Mouse (Mus musculus): Measurements from ENCODE around the gene Mertk.
"Not testable (repeated sequence)": the region's sequence is repeated elsewhere in the genome, so short reads cannot be mapped to it uniquely, and the experiment has no call there.

The Mertk gene

DNA sequence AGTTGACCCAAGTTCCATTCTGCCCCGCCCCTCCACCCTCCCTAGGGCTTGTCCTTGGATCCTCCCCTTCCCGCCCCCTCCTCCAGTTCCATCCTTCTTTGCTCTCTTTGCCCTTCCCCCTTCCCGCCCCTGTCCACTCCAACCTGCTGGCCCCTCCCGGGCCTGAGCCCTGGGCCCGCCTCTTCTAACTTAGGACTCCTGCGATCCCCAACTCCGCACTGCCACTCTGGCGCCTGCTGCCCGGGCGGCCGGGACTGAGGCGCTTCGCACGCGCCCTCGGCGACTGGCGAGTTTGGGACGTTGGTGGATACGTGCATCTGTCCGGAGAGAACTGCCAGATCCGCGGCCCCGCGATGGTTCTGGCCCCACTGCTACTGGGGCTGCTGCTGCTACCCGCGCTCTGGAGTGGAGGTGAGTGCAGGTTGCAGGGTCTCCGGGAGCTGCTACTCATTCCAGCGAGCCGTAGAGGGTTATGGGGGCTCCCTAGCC, at the start of gene Mertk:
TSS of gene Mertk (plus strand) at position 264 of the 489 bp plus-strand sequence.
- DNase-seq (ENCODE audit: low spot score in 2 of 2) = peak; percentile 53 to 70

DNA sequence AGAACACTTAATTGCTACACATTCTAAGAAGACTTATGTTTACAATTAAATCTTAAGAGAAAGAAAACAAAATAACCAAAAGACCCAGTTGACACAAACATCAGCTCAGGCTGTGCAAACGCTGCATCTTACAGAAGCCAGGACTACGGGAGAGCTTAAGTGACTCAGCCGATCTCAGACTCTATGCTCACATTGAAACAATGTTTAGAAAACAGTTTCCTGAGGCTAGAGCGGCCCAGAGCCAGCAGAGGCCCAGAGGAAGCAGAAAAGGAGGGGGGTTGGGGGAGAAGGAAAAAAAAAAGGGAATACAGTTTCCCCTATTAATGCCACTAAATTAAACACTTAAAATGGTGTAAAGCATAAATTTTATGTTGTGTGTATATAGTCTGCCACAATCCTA, 18.1 kb upstream of the Mertk start:
- no peak for DNase-seq (ENCODE audit: low spot score in 2 of 2)

DNA sequence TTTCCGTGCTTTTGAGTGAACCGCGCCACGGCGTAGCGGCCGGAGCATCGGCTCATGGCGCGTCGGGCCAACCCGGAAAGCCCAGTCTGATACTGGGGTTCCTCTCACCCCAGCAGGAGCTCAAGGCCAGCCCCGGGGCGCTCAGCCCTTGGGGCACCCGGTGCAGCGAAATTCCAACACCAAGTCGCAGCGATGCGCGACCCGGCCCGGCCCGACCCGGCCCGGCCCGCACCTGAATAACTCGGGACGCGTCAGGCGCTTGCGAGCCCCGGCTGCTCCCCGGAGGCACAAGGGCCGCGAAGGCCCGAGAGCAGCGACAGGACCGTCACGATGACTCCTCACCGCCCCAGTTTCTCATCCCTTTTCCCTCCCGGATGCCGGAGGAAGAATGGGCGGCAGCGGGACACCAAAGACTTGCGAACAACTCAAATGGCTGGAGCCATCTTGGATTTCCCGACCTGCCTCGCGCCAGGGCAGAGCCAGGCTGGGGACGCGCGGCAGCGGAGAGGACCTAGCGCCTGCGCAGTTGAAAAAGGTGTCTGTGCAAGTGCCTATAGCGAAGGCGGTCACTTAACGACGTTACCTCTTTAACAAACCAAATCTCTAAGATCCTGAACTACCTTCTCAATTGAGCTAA, 11.7 kb upstream of the Mertk start, which contains the start of gene Anapc1:
TSS of gene Anapc1 (minus strand) at position 471 of the 637 bp plus-strand sequence.
- DNase-seq (ENCODE audit: low spot score in 2 of 2) = peak; percentile 88 to 91

DNA sequence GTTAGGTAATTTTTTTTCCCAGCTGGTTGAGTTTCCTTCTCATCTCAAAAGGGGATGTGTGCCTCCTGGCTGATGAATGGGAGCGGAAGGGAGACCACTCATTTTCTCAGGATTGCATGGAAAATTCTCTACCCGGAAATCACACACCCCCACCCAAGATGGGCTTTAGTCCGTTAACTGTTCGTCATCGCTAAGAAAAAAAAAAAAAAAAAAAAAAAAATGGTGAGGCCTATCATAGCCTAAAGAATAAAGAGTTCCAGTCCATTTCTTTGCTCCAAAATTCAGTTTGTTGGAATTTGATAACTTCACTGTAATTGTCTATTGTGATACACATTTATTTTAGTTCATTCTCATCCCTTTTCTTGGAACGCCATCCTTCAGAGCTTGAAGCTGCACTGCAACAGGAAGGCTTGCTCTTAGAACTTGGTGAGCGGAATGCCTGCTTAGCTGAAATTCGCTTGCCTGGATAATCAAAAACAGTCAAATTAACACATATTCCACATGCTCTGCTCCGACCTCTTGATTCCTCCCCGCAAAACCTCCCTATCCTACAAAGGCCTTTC, 11.1 kb upstream of the Mertk start:
- no peak for DNase-seq (ENCODE audit: low spot score in 2 of 2)

DNA sequence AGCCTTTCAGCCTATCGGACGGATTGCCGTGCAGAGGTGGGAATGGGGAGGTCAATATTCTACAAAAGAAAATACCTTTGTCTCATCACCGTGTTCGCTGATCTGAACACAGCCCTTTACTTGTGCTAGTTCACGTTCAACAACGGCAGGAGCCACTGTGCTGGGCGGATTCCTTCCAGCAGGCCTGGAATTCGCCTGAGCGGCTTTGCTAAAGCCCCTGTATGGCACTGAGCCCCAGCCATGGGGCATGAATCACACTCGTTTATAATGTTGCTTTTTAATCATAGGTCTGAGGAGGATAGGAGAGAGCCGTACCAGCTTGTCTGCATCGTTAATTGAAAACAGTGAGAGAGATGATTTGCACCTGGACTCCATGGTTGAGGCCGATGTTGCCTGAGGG, 6.4 kb upstream of the Mertk start:
- DNase-seq (ENCODE audit: low spot score in 2 of 2) = no peak

DNA sequence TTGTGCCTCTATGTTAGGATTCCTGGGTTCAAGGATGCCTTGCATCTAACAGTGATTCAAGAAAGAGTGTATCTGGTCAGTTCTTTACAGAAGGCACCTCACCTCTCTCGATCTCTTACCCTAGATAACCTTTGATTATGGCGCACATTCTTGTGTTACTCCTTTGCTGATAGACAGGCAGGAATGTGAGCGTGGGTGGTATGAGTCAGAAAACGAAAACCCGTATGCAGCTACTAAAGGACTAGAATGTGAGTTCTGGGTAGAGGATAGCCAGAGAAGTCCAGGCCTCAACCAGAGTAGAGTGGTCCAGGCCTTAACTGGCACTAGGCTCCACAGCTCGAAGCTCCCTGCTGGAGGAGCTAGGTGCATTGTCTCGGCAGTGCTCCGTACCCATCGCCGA, 6.0 kb upstream of the Mertk start:
- no peak for DNase-seq (ENCODE audit: low spot score in 2 of 2)

DNA sequence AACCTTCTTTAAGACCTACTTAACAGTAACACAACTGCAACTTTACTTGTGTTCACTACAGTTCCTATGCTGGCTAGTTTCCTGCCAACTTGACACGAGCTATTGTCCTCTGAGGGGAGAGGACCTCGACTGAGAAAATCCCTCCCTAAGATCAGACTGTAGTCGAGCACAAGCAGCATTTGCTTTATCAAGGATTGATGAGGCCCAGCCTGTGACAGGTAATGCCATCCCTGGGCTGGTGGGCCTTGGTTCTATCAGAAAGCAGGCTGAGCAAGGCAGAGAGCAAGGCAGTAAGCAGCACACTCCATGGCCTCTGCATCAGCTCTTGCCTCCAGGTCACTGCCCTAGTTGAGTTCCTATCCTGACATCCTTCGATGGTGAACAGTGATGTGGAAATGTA, 5.5 kb upstream of the Mertk start:
- DNase-seq (ENCODE audit: low spot score in 2 of 2) = no peak

DNA sequence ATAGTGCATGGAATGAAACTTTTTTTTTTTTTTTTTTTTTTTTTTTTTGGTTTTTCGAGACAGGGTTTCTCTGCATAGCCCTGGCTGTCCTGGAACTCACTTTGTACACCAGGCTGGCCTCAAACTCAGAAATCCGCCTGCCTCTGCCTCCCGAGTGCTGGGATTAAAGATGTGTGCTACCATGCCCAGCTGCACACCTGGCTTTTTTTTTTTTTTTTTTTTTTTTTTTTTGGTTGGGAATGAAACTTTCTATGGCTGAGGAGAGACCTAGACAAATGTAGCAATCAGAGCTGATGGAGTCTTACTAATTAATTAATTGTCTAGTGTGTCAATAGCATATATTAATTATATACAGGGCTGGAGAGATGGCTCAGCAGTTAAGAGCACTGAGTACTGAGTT, 4.9 kb upstream of the Mertk start:
- DNase-seq (ENCODE audit: low spot score in 2 of 2) = not testable (repeated sequence)

DNA sequence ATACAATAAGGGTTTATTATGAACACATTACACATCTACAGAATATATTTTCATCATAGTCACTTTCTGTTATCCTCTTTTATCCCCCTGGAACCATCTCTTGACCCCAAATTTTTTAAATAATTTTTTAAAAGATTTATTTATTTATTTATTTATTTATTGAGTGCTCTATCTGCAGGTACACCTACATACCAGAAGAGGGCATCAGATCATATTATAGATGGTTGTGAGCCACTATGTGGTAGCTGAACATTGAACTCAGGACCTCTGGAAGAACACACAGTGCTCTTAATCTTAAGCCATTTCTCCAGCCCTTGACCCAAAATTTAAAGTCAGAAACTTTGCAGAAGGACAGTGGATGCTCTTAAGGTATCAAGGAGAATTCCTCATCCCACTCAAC, 4.2 kb upstream of the Mertk start:
- no peak for DNase-seq (ENCODE audit: low spot score in 2 of 2)

DNA sequence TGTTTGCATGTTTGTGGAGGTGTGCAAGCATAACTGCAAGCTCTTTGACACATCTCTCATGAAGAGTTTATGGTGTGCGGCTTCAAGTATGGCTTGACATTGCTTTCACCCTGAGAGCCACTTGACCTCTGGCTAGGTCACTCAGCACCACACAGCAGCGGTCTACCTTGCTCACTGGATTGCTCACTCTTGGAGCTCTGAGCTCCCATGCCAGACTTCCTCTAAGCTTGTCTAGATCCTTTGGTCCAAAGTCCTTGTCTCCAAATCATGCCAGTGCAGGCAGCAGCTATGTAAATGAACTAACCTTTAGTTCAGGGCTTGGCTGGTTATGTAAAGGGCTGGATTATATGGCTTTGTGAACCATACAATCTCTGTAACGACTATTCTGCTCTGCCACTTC, 2.3 kb upstream of the Mertk start:
- no peak for DNase-seq (ENCODE audit: low spot score in 2 of 2)

DNA sequence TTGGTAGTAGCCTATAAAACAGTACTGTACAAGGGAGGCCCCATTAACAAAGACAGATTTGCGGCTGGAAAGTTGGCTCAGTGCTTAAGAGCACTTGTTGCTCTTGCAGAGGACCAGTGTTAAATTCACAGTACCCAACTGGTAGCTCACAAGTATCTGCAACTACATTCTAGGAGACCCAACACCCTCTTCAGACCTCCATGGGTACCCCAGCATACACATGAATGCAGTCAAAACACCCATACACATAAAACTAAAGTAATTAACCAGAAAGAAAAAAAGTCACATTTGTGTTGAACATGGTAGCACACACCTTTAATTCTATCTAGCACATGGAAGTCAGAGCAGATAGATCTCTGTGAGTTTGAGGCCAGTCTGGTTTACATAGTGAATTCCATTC, 1.7 kb upstream of the Mertk start:
- DNase-seq (ENCODE audit: low spot score in 2 of 2) = no peak

DNA sequence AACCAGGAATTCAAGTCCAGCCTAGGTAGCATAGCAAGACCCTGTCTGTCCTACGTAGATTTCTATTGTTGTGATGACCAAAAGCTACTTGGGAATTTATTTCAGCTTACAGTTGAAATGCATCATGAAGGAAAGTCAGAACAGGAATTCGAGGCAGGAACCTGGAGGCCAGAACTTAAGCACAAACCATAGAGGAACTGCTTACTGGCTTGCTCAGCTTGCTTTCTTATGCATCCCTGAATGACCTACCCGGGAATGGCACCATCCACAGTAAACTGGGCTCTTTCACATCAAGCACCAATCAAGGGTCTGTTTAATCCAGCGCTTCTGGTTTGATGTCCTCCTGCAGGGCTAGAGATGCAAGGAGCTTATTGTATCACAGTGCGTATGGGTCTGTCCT, 1.2 kb upstream of the Mertk start:
- no peak for DNase-seq (ENCODE audit: low spot score in 2 of 2)

DNA sequence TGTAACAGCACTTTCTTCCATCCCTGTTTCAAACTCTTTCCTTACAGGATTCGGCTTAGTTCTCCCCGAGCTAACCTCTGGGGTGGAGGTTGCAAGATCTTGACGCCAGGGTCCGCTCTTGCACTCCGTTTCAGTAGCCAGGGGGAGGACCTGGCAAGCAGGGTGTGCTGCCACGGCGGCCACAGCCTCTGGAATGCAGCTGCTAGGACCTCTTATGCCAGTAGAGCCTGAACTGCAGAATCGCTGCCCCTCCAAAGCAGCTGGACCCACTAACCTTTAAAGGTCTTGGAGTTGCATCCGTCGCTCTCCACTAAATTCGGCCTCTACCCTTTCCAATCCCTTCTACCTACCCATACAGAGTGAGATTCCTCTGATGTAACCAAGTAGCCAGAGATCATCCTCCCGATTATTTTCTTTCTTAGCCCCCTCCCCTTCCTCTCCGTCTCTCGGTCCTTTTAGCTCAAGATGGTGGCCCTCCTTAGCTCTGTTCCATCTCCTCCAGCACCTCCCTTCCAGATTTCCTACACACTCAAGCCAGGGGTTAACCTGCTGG, 540 bp upstream of the Mertk start:
- DNase-seq (ENCODE audit: low spot score in 2 of 2) = peak; percentile 61 to 81

DNA sequence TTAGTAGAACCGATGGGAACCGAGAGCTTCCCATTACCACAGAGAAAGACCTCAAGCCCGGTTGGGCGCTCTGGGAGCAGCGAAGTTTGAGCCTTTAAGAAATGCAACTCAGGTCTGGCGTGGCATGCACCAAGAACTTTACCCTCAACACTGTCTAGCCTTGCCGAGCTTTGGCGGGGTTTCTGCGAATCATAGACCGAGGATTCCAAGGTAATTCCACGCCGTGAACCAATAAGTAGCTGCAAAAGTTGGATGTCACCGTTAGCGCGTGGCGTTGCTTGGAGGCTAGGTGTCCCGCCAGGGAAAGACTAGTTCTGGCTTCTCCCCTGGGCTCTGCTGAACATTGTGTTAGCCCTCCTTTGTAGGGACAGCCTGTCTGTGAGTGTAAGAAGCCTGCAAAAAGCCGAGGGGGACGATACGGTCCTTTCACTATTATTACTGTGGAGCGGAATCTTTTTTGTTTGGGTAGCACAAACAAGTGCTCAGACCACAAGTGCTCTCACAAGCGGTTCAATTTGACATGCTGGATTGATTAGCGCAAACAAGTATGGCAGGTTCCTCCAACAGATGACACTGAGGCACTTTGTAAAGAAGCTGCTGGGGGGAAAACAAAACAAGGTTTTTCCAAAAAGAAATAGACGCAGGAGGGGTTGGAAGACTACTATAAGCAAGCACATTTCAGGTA, 587 bp downstream of the Mertk start:
- DNase-seq (ENCODE audit: low spot score in 2 of 2) = peak in 1 of 2 experiments; percentile 12

DNA sequence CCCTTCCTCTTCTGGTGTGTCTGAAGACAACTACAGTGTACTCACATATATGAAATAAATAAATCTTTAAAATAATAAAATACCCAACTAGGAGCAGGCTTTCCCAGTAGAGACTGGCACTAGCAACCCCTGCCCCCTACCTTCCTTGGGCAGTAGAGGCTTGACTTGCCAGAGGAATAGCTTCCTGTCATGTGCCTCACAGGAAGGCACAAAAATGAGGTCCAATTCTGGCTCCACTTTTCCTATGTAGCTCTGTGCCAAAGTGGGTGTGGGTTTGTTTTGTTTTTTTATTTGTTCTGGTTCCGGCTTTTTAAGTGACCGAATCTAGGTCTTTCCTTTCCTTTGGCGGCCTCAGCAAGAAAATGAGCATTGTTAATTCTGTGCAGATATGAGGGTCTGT, 5.7 kb downstream of the Mertk start:
- peak in 1 of 2 experiments; percentile 47 for DNase-seq (ENCODE audit: low spot score in 2 of 2)

DNA sequence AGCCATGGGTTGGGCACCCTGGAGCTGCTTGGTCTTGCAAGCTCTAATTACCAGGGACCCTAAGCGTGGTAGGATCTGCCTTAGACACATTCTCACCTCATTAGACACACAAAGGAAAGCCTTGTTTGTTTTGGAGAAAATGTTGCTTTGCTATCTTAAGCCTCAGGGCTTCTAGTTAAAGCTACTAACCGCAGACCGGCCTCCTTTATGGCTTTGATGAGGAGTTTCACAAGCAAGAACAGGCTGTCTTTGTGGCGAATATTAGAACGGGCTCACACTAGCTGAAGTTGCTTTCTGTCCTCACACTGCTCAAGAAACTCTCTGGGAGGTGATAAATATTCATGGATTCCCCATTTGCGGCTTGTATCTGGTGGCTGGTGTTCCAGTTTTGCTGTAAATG, 10.5 kb downstream of the Mertk start:
- DNase-seq (ENCODE audit: low spot score in 2 of 2) = peak in 1 of 2 experiments; percentile 17

DNA sequence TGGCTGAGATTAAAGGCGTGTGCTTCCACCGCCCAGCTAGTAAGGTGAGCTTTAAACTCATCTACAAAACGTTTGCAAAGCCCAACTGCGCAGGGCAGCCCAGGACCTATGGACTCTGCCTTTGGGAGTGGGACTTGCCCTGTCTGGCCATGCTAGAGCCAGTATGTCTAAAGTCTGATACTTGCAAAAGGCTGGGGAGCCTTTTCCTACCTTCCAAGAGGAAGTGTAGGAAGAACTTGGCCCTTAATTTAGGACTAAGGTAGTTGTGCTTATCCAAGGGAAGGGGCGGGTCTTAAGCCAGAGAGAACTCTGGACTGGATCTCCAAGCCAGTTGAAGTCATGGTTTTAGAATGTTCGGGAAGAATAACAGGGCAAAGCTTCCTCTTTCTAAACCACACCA, 11.9 kb downstream of the Mertk start:
- DNase-seq (ENCODE audit: low spot score in 2 of 2) = no peak

DNA sequence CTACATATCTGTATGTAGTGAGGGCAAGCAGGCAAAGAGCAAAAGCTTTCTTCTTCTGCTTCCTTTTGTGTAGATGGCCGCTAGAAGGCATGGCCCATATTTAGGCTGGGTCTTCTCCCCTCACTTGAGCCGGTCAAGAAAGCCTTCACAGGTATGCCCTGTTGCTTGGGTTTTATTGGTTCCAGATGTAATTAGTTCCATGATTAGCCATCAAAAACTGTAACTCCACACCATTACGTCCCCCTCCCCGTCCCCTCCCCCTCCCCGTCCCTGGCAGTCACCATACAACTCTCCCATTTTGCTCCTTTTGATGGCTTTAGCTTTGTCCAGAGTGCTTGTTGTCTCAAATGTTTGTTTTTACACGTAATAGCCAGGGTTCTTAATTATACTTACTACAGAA, 14.2 kb downstream of the Mertk start:
- no peak for DNase-seq (ENCODE audit: low spot score in 2 of 2)

DNA sequence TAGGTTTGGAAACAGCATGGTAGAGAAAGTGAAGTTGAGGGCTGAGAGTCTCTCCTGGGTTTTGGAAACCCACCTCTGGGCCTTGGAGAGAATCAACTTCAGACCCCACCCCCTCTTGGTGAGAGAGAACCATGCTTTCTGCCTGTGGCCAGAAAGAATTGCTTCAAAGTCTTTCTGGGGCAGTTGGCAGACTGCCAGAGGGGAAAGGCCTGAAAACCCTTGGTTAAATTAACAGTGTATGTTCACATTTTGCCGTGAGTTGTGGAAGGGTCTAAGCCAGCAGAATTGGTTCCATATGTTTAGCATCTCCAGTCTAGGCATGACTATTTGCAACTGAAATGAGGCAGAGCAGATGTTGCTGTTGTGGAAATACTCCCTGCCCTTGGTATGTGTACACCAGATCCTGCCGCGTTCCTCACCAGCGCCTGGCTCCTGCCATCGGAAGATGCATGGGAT, 14.8 kb downstream of the Mertk start:
- peak in 1 of 2 experiments; percentile 19 for DNase-seq (ENCODE audit: low spot score in 2 of 2)

DNA sequence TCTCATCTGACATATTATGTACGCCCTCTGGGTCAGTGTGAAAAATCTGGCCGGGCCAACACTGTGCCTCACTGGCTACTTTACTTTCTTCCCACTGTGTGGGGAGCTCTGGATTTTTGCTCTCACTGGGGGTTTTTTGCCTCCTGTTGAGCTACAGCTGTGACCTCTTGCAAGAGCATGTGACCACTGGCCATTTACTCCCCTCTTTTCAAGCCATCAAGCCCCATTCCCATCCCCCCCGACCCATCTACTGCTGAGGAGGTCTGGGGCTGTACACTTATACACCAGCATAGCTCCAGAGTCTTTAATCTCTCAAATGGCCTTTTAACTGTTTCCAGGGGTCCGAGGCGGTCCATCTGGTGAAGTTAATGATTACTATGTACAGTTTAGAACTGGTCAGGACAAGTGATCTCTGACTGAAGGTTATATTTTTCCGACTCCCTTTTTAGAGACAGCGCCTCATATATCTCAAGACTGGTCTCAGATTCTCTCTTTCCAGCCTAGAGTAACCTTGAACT, 16.0 kb downstream of the Mertk start:
- DNase-seq (ENCODE audit: low spot score in 2 of 2) = no peak

DNA sequence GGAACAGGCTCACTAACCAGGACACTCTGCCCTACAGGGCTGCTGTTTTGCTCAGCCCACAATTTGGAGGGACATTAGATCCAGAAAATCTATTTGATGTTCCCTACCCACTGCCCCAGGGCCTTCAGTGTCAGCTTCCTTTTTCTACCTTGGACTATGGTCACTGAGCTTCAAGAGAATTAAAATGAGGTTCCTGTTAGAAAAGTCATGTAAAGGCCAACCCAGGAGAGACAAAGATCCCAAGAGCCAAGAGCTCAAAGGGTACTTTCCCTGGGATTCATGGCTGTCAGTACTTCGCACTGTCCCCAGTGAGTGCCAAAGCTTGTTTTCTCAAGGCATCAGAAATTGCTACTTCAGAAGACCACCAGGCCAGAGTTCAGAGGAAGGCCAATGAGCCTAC, 17.2 kb downstream of the Mertk start:
- DNase-seq (ENCODE audit: low spot score in 2 of 2) = no peak

DNA sequence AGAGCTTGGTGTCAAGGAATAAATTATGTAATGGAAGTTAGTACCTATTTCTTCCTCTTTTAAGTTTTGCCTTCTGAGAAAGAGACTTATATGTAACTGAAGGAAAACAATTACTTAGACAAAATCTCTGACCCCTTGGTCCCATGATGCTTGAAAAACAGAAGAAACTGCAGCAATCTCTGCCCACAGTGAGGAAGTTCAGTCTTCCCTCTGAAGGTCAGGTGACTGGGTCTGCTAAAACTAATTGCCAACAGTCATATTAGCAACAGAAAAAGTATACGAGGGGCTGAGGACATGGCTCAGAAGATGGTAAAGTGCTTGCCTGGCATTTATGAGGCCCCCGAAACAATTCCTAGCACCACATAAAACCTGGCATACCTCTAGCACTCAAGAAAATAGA, 20.6 kb downstream of the Mertk start:
- DNase-seq (ENCODE audit: low spot score in 2 of 2) = no peak
